Mouse (Mus musculus): ENCODE data around the gene Prkcb.
"Not testable (repeated sequence)": the region's sequence is repeated elsewhere in the genome, so short reads cannot be mapped to it uniquely, and the experiment has no call there.

Prkcb gene

GRCm38 (mm10) chr7:122288605-122289242 lies at the start of gene Prkcb:
TSS of gene Prkcb (plus strand) at chr7:122288751.
- DNase-seq (ENCODE audit: low spot score) = peak; percentile 62

GRCm38 (mm10) chr7:122238939-122239338 lies 49.6 kb upstream of the Prkcb start:
- DNase-seq (ENCODE audit: low spot score) = no peak

DNA sequence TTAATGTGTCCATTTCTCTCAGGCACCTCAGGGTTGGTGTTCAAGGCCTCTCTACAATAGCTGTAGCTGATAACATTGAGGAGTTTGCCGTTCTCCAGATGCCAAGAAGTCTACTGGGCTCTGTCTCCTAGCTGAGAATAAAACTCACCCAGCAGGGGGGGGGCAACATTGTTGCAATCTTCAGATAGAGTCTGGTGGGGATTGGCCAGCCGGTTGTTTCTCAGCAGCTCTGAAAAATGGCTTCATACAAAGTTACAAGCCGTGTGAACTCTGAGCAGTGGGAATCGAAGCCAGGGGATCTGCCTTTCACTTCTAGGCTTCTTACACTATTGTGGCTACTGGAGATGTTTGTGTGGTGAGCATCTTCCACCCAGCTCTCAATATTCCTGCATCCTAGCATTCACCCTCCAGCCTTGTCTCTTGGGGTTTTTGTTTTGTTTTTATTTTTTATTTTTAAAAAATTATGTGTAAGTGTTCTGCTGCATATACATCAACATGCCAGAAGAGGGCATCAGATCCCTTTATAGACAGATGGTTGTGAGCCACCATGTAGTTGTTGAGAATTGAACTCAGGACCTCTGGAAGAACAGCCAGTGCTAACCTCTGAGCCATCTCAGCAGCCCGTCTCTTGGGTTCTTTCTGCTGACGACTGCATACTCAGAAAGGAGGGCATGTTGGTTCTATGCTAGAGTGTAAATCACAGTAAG lies 48.0 kb upstream of the Prkcb start:
- no peak for DNase-seq (ENCODE audit: low spot score)

- no peak for DNase-seq (ENCODE audit: low spot score)
These were observed 46.3 kb upstream of the Prkcb start for GRCm38 (mm10) chr7:122242260-122242659.

DNA sequence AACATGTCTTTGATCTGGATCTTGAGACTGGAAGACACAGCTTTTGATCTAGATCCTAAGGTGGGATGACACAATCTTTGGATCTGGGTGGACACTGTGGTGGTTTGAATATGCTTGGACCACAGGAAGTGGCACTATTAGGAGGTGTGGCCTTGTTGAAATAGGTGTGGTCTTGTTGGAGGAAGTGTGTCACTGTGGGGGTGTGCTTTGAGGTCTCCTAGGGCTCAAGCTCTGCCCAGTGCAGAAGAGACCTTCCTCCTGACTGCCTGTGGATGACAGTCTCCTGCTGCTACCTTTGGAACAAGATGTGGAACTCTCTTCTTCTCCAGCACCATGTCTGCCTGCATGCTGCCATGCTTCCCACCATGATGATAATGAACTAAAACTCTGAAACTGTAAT lies 45.8 kb upstream of the Prkcb start:
- not testable (repeated sequence) for DNase-seq (ENCODE audit: low spot score)

- DNase-seq (ENCODE audit: low spot score) = no peak
These were observed 44.4 kb upstream of the Prkcb start for GRCm38 (mm10) chr7:122244166-122244565.

DNA sequence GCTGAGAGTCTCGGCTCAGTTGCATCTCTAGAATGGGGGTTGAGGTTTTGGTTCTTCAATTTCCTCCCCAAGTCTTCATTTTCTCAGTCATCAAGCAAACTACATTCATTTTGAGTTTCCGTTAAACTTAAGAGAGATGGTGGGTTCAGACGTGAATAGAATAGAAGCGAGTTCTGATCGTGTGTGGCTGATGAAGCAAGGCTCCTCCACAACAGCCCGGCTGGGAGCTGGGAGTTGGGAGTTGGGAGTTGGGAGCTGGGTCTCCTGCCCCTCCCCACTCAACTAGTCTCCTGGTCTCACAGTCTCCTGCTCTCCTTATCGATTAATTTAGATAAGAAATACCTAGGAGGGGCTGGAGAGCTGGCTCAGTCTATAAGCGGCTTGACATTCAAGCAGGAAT lies 44.0 kb upstream of the Prkcb start:
- DNase-seq (ENCODE audit: low spot score) = no peak

GRCm38 (mm10) chr7:122245976-122246375 lies 42.6 kb upstream of the Prkcb start:
- DNase-seq (ENCODE audit: low spot score) = no peak

- DNase-seq (ENCODE audit: low spot score) = no peak
These were observed 41.2 kb upstream of the Prkcb start for GRCm38 (mm10) chr7:122247254-122247864.

DNA sequence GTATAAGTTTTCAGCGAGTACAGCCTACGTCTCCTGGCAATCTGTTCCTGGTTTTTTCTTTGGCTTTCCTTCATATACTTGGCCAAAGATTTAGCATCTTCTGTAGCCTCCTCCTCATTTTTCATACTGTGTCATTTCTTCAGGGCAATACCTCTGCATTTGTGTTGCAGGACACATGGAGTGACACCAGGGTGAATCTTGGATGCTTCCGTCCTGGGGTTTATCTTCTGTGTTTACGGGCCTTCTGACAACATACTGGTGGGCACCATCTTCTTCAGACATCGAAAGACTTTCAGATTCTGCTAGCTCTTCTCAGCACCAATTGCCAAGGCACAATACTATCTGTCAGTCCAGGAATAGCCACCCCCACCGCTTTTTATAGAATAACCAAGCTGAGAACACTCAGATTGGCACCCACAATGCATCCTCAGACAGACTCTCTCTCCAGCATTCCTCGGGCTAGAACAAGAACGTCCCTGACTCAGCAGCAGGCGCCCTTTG lies 39.2 kb upstream of the Prkcb start:
- DNase-seq (ENCODE audit: low spot score) = no peak

GRCm38 (mm10) chr7:122251197-122252011 lies 37.1 kb upstream of the Prkcb start:
- DNase-seq (ENCODE audit: low spot score) = peak; percentile 73

DNA sequence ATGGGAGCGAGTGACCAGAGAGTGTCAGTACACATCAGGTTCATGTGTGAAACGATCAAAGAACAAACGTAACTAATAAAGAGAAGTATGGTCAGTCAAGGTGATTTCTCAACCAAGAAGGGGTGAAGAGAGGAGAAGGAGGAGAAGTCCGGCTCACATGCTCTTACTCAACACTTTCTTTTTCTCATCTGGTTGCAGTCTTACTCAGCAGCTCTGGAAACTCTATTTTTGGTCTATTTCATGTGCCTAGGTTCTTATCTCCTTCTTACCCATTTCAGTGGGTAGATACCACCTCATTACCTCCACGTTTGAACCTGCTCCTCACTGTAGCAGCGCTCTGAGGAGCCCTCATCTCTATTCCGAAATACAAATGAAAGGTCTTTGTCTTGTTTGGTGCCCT lies 31.8 kb upstream of the Prkcb start:
- DNase-seq (ENCODE audit: low spot score) = no peak

DNA sequence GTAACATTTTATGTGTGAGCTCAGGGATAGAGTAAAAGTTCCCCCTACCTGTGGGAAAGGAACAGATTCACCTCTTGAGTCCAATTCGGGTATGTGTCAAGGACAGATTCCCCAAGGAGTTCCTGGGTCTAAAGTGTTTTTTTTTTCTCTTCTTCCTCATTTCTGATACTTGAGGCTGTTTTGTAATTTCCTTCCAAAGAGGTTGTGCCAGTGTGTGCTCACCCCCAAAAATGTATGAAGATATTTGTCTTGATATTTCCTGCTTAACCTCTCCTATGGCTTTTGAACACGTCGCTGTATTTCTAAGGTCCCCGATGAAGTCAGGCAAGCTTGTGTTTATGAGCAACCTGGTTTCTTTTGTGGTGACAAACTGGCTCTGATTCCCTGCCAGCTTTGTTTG lies 30.0 kb upstream of the Prkcb start:
- no peak for DNase-seq (ENCODE audit: low spot score)

GRCm38 (mm10) chr7:122260055-122260602 lies 28.4 kb upstream of the Prkcb start:
- DNase-seq (ENCODE audit: low spot score) = no peak

DNA sequence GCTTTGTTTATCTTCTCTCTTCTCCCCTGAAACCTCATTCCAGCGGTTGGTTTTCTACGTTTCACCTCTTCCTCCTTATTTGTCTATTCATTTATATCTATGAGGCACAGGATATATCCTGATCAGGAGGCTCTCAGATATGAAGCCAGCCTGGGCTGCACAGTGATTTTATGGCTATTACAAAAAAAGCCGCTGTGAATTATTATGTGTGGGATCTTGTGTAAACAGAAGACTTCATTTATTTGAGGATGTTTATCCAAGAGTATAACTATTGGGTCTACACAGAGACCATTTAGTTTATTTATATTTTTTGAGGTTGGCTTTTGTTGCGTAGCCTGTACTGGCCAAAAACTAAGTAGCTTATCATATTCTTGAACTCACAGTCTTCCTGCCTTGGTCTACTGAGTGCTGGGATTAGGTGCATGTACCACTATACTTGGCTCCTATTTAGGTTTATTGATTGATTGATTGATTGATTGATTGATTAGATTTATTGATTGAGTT lies 19.5 kb upstream of the Prkcb start:
- no peak for DNase-seq (ENCODE audit: low spot score)

- DNase-seq (ENCODE audit: low spot score) = no peak
These were observed 16.2 kb upstream of the Prkcb start for GRCm38 (mm10) chr7:122272334-122272733.

- DNase-seq (ENCODE audit: low spot score) = no peak
These were observed 9.0 kb upstream of the Prkcb start for GRCm38 (mm10) chr7:122279580-122279979.

DNA sequence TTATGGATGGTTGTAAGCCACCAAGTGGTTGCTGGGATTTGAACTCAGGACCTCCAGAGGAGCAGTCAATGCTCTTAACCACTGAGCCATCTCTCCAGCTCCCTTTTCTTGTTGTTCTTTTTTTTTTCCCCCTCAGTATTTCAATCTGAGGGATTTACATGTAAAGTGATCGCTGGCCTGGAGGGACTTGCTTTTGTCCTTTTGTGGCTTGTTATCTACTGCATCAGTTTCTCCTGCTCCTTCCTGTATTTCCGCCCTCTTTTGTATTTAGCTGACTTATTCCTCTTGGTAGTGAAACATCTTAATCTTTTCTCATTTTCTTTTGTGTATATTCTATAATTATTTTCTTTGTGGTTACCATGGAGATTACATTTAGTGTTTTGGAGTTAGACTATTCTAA lies 8.2 kb upstream of the Prkcb start:
- no peak for DNase-seq (ENCODE audit: low spot score)

GRCm38 (mm10) chr7:122282584-122282983 lies 6.0 kb upstream of the Prkcb start:
- DNase-seq (ENCODE audit: low spot score) = no peak

DNA sequence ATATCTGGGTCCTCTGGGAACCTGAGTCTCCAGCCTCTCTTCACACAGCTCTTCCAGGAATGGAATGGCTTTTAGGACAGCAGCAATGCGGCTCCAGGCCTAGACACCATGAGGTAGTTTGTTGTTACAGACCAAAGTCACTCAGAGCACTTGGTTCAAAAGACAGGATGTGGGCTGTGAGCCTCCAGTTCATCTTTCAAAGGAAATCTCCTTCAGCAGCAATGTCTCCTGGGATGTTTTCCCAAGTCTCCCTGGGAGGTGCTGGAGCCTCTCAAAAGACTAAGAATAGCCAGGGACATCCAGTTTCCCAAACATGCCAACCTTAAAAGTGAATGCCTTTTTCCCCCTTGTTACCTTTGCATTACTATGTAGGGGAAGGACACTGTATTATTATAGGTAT lies 1.3 kb upstream of the Prkcb start:
- DNase-seq (ENCODE audit: low spot score) = no peak

DNA sequence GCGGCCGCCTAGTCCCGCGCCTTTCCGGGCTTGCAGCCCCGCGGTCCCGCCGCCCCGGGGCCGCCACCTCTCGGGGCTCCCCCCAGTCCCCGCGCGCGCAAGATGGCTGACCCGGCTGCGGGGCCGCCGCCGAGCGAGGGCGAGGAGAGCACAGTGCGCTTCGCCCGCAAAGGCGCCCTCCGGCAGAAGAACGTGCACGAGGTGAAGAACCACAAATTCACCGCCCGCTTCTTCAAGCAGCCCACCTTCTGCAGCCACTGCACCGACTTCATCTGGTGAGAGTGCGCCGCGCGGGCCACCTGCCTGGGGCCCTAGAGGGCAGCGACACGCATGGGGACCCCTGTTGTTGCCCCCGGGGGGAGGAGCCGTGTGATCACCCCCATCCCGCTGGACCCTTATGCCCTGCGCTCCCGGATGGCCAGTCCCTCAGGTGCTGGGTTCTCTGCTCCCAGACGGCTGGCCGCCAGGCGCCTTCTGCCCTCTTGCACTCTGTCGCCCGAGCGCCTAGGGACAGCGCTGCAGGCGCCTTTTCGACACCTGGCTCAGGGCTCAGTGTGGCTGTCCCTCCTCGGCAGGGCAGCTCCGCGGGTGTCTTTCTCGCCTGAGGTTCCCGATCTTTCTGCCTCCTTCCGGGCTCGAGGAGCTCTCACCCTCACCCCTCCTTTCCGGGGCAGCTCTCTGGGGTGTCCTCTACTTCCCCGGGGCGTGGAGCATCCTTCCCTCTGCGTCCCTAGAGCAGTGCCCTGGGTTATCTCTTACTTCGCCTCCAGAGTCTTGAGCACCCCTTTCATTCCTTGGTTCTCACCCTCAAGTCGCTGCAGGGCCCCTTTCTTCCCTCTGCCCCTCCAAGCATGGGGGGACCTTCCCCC lies 926 bp downstream of the Prkcb start:
- peak; percentile 13 for DNase-seq (ENCODE audit: low spot score)

Measured in ovary, postnatal 36 days (tissue).